Mouse (Mus musculus) liver, embryonic 14.5 days (tissue): ENCODE measurements around the gene Cdca3. TPM values are rescaled to one million over a fixed set of nuclear protein-coding genes. Genes with fewer than 3 reads are reported as not detected.
A peak's percentile ranks its signal among the peaks of the same experiment; 100 is the strongest.
"Not testable (repeated sequence)": the region's sequence is repeated elsewhere in the genome, so short reads cannot be mapped to it uniquely, and the experiment has no call there.

Source experiments
- ATAC-seq: fragments of 200-750 bp; cut with Nextera tagmentation; 2 replicates; pipeline ENCODE4 v1.8.0; 2017; ENCODE audit warnings: moderate number of reproducible peaks, mild to moderate bottlenecking, moderate library complexity; ENCODE audit not compliant: insufficient read depth
- DNase-seq, 3 experiments: peaks; one replicate each; pipeline ENCODE4 v3.0.0-alpha.2; 2012 to 2013; ENCODE audit warnings: low read depth in 3 of 3, low spot score in 3 of 3
- H3K27ac ChIP-seq: fragments of 300-500 bp; sonication (generic); 2 replicates; pipeline ENCODE4 v1.5.1; 2014; ENCODE audit warnings: moderate library complexity, mild to moderate bottlenecking, control low read depth, inconsistent platforms
- H3K27me3 ChIP-seq: fragments of 300-500 bp; sonication (generic); 2 replicates; pipeline ENCODE4 v1.6.1; 2014; ENCODE audit warnings: mild to moderate bottlenecking, low read length, moderate library complexity; ENCODE audit not compliant: control insufficient read depth, insufficient read depth
- H3K36me3 ChIP-seq: fragments of 300-500 bp; sonication (generic); replicated peaks from 2 replicates; pipeline ENCODE4 v1.6.1; 2014; ENCODE audit warnings: low read depth; ENCODE audit not compliant: control insufficient read depth, insufficient read depth
- H3K4me1 ChIP-seq, 2 experiments: fragments of 200-500 bp in 1 of 2; fragments of 300-500 bp in 1 of 2; sonication (generic) in 1 of 2; replicated peaks; 2 replicates each; pipeline ENCODE4 v1.6.1; 2012 to 2014; ENCODE audit warnings: antibody characterized with exemption in 1 of 2, inconsistent platforms in 1 of 2, low read length in 1 of 2; ENCODE audit not compliant: control insufficient read depth in 2 of 2, insufficient read depth in 2 of 2
- H3K4me2 ChIP-seq: fragments of 300-500 bp; sonication (generic); 2 replicates; pipeline ENCODE4 v1.6.1; 2014; ENCODE audit warnings: low read depth, mild to moderate bottlenecking, control low read depth, moderate library complexity
- H3K4me3 ChIP-seq, 2 experiments: fragments of 200-500 bp in 1 of 2; fragments of 300-500 bp in 1 of 2; sonication (generic) in 1 of 2; 2 replicates each; pipeline ENCODE4 v1.5.1; 2012 to 2014; ENCODE audit warnings: low read depth in 2 of 2, low read length in 2 of 2, mild to moderate bottlenecking in 2 of 2, control low read depth in 1 of 2, inconsistent platforms in 1 of 2, moderate library complexity in 1 of 2; ENCODE audit not compliant: insufficient read depth in 1 of 2
- H3K9ac ChIP-seq: fragments of 300-500 bp; sonication (generic); replicated peaks from 2 replicates; pipeline ENCODE4 v1.6.1; 2014; ENCODE audit warnings: mild to moderate bottlenecking, control low read depth, moderate library complexity
- H3K9me3 ChIP-seq: fragments of 300-500 bp; sonication (generic); 2 replicates; pipeline ENCODE4 v1.6.1; 2016; ENCODE audit warnings: low read length, mixed read lengths; ENCODE audit not compliant: control insufficient read depth
- CTCF ChIP-seq: IDR thresholded peaks from 2 replicates; pipeline ENCODE4 v1.5.1; 2016; ENCODE audit warnings: antibody characterized with exemption, low read depth, control low read depth
- EP300 ChIP-seq: IDR thresholded peaks from 2 replicates; pipeline ENCODE4 v1.6.1; 2016; ENCODE audit warnings: antibody characterized with exemption, low read depth
- WGBS: fragments of 180-500 bp; shearing (Covaris S2); extraction: QIAGEN DNeasy Blood & Tissue Kit; methylation state at CpG from one replicate; pipeline ENCODE4 v1.1.7; 2014; ENCODE audit not compliant: insufficient replicate concordance; 5-methylcytosine and 5-hydroxymethylcytosine counted together
- polyA plus RNA-seq, 2 experiments: library from polyadenylated mRNA; depleted of rRNA in 1 of 2; stranded (reverse) in 1 of 2; unstranded in 1 of 2; fragments of >200 nt; fragmentation: Nextera tagmentation in 1 of 2; extraction: Ambion mirVana in 1 of 2; gene quantifications; 2 replicates each; pipeline versions ENCODE4 v1.2.1 to v1.2.3; 2012 to 2014

The Cdca3 gene
- polyA plus RNA-seq, 2 experiments: 147 to 206 TPM

DNA sequence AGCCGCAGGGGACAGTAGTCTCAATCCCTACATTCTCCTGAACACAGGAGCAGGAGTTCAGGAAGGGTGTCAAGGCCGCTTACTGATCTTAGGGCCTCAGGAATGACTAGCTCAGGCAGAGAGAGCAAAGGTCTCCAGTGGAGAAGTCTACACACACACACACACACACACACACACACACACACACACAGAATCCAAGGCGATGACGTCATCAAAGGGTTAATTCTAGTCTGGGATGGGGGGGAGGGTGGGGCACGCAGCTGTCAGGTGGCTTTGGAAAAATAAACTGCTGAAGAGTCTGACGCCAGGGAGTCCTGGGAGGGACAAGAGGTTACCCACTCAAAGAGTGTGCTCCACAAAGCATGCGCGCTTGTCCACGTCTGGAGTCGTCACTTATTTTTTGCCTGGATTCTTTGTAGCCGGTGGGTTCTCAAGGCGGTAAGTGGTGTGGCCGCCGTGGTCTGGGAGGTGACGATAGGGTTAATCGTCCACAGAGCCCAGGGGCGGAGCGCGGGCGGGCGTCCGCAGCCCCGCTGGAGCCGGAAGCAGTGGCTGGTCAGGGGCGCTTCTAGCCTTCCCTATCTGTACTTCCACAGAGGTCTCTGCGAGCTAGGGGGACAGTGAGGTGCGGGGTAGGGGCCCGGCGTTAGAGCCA is 20.9 kb upstream of the Cdca3 start, which contains the start of gene Spsb2:
TSS of gene Spsb2 (plus strand) at position 304 of the 655 bp plus-strand sequence.
- peak in 1 of 3 experiments; percentile 45 for DNase-seq
- 4% methylated on average over 29 of the region's 29 CpGs for WGBS
- peaks cover 22% of the 10 kb centered on the region for H3K36me3 ChIP-seq
- H3K4me2 ChIP-seq: peak within 1 kb of the TSS; percentile 87
- peak; percentile 49 for ATAC-seq
- no peaks in the 10 kb centered on the region for H3K9me3 ChIP-seq
- no peak for TF ChIP-seq EP300
- no peak for TF ChIP-seq CTCF
- H3K4me3 ChIP-seq: peak within 1 kb of the TSS; percentile 75 to 79
- H3K4me1 ChIP-seq: peaks cover 32 to 39% of the 10 kb centered on the region in 2 experiments
- peak within 1 kb of the TSS; percentile 77 for H3K9ac ChIP-seq
- H3K27ac ChIP-seq: peak within 1 kb of the TSS; percentile 86
- no peaks in the 10 kb centered on the region for H3K27me3 ChIP-seq

DNA sequence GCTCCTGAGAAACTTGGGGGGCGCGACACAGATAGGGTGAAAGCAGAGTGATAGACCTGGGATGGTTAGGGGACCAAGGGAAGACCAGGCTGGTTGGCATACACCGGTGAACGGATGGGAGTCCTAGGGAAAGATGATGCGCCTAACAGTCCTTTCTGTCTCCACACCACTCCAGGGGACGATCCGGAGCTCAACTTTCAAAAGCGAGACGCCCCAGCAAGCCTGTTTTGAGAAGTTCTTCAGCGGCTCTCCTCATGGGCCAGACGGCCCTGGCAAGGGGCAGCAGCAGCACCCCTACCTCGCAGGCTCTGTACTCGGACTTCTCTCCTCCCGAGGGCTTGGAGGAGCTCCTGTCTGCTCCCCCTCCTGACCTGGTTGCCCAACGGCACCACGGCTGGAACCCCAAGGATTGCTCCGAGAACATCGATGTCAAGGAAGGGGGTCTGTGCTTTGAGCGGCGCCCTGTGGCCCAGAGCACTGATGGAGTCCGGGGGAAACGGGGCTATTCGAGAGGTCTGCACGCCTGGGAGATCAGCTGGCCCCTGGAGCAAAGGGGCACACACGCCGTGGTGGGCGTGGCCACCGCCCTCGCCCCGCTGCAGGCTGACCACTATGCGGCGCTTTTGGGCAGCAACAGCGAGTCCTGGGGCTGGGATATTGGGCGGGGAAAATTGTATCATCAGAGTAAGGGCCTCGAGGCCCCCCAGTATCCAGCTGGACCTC is 20.1 kb upstream of the Cdca3 start:
- WGBS: under 1% methylated on average over 35 of the region's 35 CpGs
- peak; percentile 35 for ATAC-seq
- peaks cover 34 to 39% of the 10 kb centered on the region in 2 experiments for H3K4me1 ChIP-seq

DNA sequence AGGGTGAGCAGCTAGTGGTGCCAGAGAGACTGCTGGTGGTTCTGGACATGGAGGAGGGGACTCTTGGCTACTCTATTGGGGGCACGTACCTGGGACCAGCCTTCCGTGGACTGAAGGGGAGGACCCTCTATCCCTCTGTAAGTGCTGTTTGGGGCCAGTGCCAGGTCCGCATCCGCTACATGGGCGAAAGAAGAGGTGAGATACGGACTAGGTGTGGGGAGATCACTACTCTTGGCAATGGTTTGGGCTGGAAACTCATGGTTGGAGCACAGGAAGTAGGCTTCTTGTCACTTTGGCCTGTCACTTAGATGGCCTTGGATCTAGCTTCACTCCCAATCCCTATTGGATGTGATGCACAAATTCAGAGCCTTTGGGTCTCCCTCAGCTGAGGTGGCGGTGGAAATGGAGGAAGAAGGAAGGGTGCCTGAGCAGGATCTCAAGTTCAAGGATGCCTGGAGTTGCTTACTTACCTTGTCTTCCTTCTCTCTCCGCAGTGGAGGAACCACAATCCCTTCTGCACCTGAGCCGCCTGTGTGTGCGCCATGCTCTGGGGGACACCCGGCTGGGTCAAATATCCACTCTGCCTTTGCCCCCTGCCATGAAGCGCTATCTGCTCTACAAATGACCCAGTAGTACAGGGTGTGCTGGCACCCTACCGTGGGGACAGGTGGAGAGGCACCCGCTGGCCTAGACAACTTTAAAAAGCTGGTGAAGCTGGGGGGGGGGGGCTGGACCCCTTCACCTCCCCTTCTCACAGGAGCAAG is 19.4 kb upstream of the Cdca3 start:
- Histone ChIP-seq H3K9me3 (no peaks in the 10 kb centered on the region), H3K27me3 (no peaks in the 10 kb centered on the region), H3K9ac (peak overlapping the region; percentile 77), H3K4me1 (peaks cover 31 to 41% of the 10 kb centered on the region in 2 experiments), H3K27ac (peak overlapping the region; percentile 86), H3K4me2 (peak overlapping the region; percentile 87), H3K36me3 (peaks cover 22% of the 10 kb centered on the region), H3K4me3 (peak overlapping the region; percentile 75 to 79)
- ATAC-seq: no peak
- TF ChIP-seq CTCF: no peak
- no peak for TF ChIP-seq EP300
- 42% methylated on average over 14 of the region's 14 CpGs for WGBS
- no peak for DNase-seq

More for the DNA sequence above, 20.1 kb upstream of the Cdca3 start:
- Histone ChIP-seq H3K9ac (peak overlapping the region; percentile 77), H3K27ac (peak overlapping the region; percentile 86), H3K4me2 (peak overlapping the region; percentile 87), H3K27me3 (no peaks in the 10 kb centered on the region), H3K36me3 (peaks cover 22% of the 10 kb centered on the region), H3K9me3 (no peaks in the 10 kb centered on the region), H3K4me3 (peak overlapping the region; percentile 75 to 79)
- TF ChIP-seq EP300 (no peak), CTCF (peak; percentile 95)
- DNase-seq: peak; percentile 61 to 71 (median 66)

DNA sequence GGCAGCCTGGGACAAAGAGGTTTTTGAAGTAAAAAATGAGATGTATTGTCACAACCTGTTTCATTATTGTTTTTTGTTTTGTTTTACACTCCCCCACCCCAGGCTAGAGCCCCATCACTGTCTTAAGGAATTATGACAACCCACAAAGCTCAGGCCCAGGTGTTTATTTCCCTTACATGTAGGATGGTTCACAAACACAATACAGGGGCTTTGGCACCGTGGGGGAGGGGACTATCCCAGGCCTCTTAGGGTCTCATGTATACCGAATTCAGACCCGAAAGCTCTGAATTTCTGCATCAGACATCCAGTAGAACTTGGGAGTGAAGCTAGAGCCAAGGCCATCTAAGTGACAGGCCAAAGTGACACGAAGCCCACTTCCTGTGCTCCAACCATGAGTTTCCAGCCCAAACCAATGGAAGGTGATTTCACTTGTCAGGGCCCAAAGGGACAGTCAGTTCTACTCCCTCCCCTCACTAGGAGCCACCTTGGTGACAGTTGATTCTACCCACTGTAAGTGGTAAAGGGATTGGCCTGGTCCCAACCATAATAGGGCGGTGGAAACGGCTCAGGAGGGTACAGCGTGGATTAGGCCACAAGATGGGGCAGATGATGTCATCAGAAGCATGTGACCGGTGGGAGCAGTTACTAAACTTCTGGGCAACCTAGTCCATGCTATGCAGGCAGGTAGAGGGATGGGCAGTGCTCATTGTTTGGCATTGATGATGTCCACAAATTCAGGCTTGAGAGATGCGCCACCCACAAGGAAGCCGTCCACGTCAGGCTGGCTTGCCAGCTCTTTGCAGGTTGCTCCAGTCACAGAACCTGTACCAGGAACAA is 18.6 kb upstream of the Cdca3 start:
- ATAC-seq, DNase-seq, H3K9me3 ChIP-seq, H3K9ac ChIP-seq, H3K27me3 ChIP-seq, H3K4me3 ChIP-seq, H3K27ac ChIP-seq: not testable (repeated sequence)
- peaks cover 25 to 38% of the 10 kb centered on the region in 2 experiments for H3K4me1 ChIP-seq
- WGBS: 78% methylated on average over 11 of the region's 11 CpGs
- peaks cover 22% of the 10 kb centered on the region for H3K36me3 ChIP-seq
- H3K4me2 ChIP-seq: peak overlapping the region; percentile 87; the same call in 1 of the 2 replicates
